Mouse (Mus musculus) cerebellum, adult 11-12 months (tissue): ENCODE results near the gene Gm49325.
"Not testable (repeated sequence)": the region's sequence is repeated elsewhere in the genome, so short reads cannot be mapped to it uniquely, and the experiment has no call there.

Experiments used
- DNase-seq: peaks from one replicate; pipeline ENCODE4 v3.0.0; 2022

Gene Gm49325

DNA sequence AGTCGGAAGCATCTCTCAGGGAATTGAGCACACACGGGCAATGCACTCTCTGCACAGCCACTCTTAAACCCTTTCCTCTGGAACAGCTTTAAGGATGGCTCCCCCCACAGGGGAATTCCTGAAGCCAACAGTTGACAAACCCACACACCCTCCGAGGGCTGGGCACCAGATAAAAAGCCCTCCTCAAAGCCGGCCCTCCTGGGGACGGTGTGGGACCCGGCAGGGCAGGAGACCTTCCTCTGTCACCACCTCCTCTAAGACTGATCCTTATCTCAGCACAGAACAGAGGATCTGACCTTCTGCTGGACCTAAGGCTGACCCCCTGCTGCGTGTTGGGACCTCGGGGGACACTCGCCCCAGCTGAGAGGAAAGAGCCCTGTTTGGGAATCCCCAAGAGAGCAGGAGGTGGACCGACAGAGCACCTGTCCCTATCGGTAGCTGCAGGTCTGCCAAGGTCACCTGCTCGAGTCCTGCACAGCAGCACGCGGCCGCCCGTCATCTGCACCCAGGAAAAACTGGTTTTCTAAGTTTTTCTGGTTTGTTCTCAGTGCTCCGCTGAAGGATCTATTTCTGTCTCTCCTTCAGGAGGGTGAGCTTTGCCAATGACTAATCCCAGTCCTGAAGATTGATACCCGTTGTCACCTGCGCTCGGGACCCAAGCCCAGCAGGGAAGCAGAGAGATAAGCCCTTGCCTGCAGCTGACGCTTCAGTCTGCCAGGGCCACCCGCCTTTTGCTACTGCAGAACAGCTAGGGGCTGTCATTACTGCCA, 80.1 kb downstream of the Gm49325 start, which contains the start of gene Tspear:
Tspear (plus strand) TSS at position 675 of the 770 bp plus-strand sequence.
- no peak for DNase-seq

DNA sequence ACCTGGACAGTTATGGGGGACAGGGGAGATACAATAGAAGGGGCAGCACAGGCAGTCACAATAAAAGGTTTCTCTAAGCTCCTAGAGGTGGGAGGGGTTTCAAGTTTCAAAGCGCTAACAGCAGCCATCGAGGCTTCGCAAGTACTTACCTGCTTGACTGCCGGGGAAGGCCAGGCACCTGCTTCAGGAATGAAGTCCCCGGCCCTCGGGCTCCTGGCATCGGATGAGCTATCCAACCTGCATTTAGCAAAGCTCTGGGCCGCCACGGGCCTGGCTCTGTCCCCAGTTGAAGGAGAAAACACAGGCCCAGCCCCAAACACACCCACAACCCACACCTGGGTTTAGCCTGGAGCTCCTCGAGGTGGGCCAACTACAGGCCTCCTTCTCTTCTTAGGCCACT, 81.0 kb downstream of the Gm49325 start:
- DNase-seq, result no peak

DNA sequence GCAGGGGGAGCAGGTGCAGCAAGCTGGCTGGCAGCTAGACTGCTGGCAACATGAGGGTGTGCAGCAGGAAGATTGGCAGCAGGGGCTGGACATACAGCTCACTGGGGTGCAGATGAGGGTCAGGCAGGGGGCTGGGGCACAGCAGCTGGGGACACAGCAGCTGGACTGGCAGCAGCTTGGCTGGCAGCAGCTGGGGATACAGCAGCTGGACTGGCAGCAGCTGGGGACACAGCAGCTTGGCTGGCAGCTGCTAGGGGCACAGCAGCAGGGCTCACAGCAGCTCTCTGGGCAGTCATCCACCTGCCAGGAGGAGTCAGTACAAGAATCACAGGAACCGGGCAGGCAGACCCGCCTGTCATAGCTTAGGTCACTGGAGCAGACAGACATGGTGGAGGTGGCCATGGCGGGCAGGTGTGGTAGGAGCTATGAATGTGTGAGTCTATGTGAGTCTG, 84.4 kb downstream of the Gm49325 start, which contains the start of gene Gm19402:
Gm19402 (minus strand) TSS at position 402 of the 452 bp plus-strand sequence.
- not testable (repeated sequence) for DNase-seq
